Mouse (Mus musculus) brown adipose tissue, adult 24 weeks (tissue): Measurements from ENCODE around the gene Mall. TPM values are rescaled to one million over a fixed set of nuclear protein-coding genes. Genes with fewer than 3 reads are reported as not detected.

Experiments used
- H3K27ac ChIP-seq: fragments of 200-500 bp; replicated peaks from 2 replicates; pipeline ENCODE4 v1.5.1; 2012; ENCODE audit warnings: low read depth, mild to moderate bottlenecking, low read length
- H3K4me1 ChIP-seq: fragments of 200-500 bp; 2 replicates; pipeline ENCODE4 v1.6.1; 2012; ENCODE audit warnings: low read length, mixed read lengths; ENCODE audit not compliant: control insufficient read depth, insufficient read depth, insufficient read length
- H3K4me3 ChIP-seq: fragments of 200-500 bp; 2 replicates; pipeline ENCODE4 v1.5.1; 2012; ENCODE audit warnings: low read depth, mild to moderate bottlenecking, low read length, moderate library complexity; ENCODE audit not compliant: insufficient read depth
- polyA plus RNA-seq: library from polyadenylated mRNA; stranded (reverse); fragments of >200 nt; gene quantifications from 2 replicates; pipeline ENCODE4 v1.2.4, GENCODE M21; 2012; ENCODE audit not compliant: missing spikeins, insufficient read depth, insufficient read length

The Mall gene
- polyA plus RNA-seq: 2.4 and 3.4 TPM in 2 replicates

- H3K4me1 ChIP-seq: peaks cover 15% of the 10 kb centered on the region
- peak within 1 kb of the TSS; percentile 61 for H3K4me3 ChIP-seq
- H3K27ac ChIP-seq: peak within 1 kb of the TSS; percentile 83
Observed at GRCm38 (mm10) chr2:127729671-127730070, at the start of gene Mall. Mall (minus strand) TSS chr2:127729932.

GRCm38 (mm10) chr2:127778451-127778850, 48.7 kb upstream of the Mall start:
- no peaks in the 10 kb centered on the region for H3K4me1 ChIP-seq
- H3K27ac ChIP-seq: no peak overlapping the region
- H3K4me3 ChIP-seq: no peak overlapping the region

- Histone ChIP-seq H3K27ac (no peak overlapping the region), H3K4me3 (no peak overlapping the region), H3K4me1 (no peaks in the 10 kb centered on the region)
Observed at GRCm38 (mm10) chr2:127775013-127775412, 45.3 kb upstream of the Mall start.

GRCm38 (mm10) chr2:127774578-127774941, 44.8 kb upstream of the Mall start:
- H3K4me3 ChIP-seq: no peak overlapping the region
- no peaks in the 10 kb centered on the region for H3K4me1 ChIP-seq
- no peak overlapping the region for H3K27ac ChIP-seq

GRCm38 (mm10) chr2:127773938-127774577, 44.3 kb upstream of the Mall start:
- Histone ChIP-seq H3K4me1 (no peaks in the 10 kb centered on the region), H3K4me3 (no peak overlapping the region), H3K27ac (no peak overlapping the region)

- Histone ChIP-seq H3K27ac (no peak overlapping the region), H3K4me3 (no peak overlapping the region), H3K4me1 (no peaks in the 10 kb centered on the region)
Observed at GRCm38 (mm10) chr2:127761587-127761986, 31.9 kb upstream of the Mall start.

GRCm38 (mm10) chr2:127760429-127761000, 30.8 kb upstream of the Mall start:
- Histone ChIP-seq H3K27ac (no peak overlapping the region), H3K4me3 (no peak overlapping the region), H3K4me1 (no peaks in the 10 kb centered on the region)

GRCm38 (mm10) chr2:127760014-127760413, 30.3 kb upstream of the Mall start:
- Histone ChIP-seq H3K4me1 (no peaks in the 10 kb centered on the region), H3K27ac (no peak overlapping the region), H3K4me3 (no peak overlapping the region)

- no peaks in the 10 kb centered on the region for H3K4me1 ChIP-seq
- no peak overlapping the region for H3K4me3 ChIP-seq
- no peak overlapping the region for H3K27ac ChIP-seq
Observed at GRCm38 (mm10) chr2:127759157-127759880, 29.6 kb upstream of the Mall start.

- Histone ChIP-seq H3K27ac (no peak overlapping the region), H3K4me3 (no peak overlapping the region), H3K4me1 (no peaks in the 10 kb centered on the region)
Observed at GRCm38 (mm10) chr2:127757171-127757570, 27.4 kb upstream of the Mall start.

GRCm38 (mm10) chr2:127754113-127754512, 24.4 kb upstream of the Mall start:
- Histone ChIP-seq H3K27ac (no peak overlapping the region), H3K4me3 (no peak overlapping the region), H3K4me1 (0 out of 2 replicates have a peak, but pooled peaks cover 2% of the 10 kb centered on the region)

- H3K4me3 ChIP-seq: no peak overlapping the region
- 0 out of 2 replicates have a peak, but pooled peaks cover 2% of the 10 kb centered on the region for H3K4me1 ChIP-seq
- H3K27ac ChIP-seq: no peak overlapping the region
Observed at GRCm38 (mm10) chr2:127751849-127752610, 22.3 kb upstream of the Mall start.

- 0 out of 2 replicates have a peak, but pooled peaks cover 2% of the 10 kb centered on the region for H3K4me1 ChIP-seq
- peak overlapping the region; percentile 76 for H3K27ac ChIP-seq
- H3K4me3 ChIP-seq: no peak overlapping the region
Observed at GRCm38 (mm10) chr2:127749376-127749775, 19.6 kb upstream of the Mall start.

GRCm38 (mm10) chr2:127748316-127748715, 18.6 kb upstream of the Mall start:
- Histone ChIP-seq H3K4me3 (no peak overlapping the region), H3K27ac (no peak overlapping the region), H3K4me1 (0 out of 2 replicates have a peak, but pooled peaks cover 2% of the 10 kb centered on the region)

GRCm38 (mm10) chr2:127742637-127743036, 12.9 kb upstream of the Mall start:
- no peaks in the 10 kb centered on the region; the same call in 1 of the 2 replicates for H3K4me1 ChIP-seq
- H3K27ac ChIP-seq: no peak overlapping the region

More at GRCm38 (mm10) chr2:127742637-127743036, 12.9 kb upstream of the Mall start:
- H3K4me3 ChIP-seq: no peak overlapping the region
